Mouse (Mus musculus) heart, postnatal 10 days (tissue): ENCODE results near the gene Spsb3. TPM values are rescaled to one million over a fixed set of nuclear protein-coding genes. Genes with fewer than 3 reads are reported as not detected.

Experiments used
- DNase-seq, 2 experiments: peaks; one replicate each; pipeline ENCODE4 v3.0.0; 2021
- intact Hi-C: fragments of 180-260 bp; cut with DNase I; formaldehyde crosslinking; loops from one replicate; pipeline ENCODE4 v1.15.1; 2025
- total RNA-seq, 2 experiments: library from RNA; stranded (reverse); gene quantifications; 2 replicates each; pipeline ENCODE4 v1.2.3; 2021

Gene Spsb3
- total RNA-seq, 2 experiments from 2014 or later = 41.3 to 45.8 TPM

DNA sequence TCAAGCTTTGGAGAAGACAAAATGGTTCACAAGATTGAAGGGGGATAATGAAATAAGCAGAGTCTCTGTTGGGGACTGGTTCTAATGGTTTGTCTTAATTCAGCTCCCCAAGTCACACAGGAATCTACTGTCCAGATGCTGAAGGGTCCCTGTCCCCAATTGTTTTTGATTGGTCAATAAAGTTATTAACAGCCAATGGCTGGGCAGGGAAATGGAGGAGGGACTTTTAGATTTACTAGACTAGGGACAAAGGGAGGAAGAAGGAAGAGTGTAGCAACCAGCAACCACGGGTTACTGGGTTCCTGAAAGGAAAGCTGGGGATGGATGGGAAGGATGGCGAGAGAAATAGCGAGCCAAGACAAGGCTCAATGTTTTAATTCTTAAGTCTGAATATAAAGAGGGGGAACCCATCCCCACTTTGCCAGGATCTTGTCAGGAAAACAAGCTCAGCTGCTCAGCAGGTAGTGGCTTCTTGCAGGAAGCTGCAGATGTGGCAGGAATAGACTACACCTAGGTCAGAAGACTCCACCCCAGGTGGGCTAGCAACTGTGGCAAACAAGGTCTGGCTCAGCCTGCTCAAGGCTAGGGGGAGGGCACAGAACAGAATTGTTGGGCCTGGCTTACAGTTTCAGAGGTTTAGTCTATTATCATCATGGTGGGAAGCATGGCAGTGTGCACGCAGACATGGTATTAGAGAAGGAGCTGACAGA lies 12.6 kb upstream of the Spsb3 start:
- intact Hi-C loops = no loop called here
- DNase-seq = no peak

- DNase-seq = no peak
- intact Hi-C loops = no loop called here
Measured at GRCm38 (mm10) chr17:24874405-24874745, 12.1 kb upstream of the Spsb3 start.

DNA sequence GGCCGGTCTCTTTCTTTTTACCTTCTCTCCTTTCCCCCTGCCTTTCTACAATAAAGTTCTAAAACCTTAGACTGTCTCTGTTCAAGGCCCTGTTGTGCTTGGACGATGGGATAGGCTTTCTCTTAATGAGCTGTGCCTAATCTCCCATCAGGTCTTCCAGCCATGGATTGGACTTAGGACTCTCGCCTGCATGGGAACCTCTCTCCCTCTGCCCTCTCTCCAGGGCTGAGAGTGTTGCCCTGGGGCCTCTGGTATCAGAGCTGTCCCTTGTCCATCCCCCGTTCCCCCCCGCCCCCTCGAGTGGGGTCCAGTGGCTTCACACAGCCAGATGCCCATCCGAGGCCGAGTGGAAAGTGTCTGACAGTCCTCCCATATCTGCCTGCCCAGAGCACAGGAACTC lies 11.5 kb upstream of the Spsb3 start:
- no peak for DNase-seq
- intact Hi-C loops = no loop called here

- intact Hi-C loops = no loop called here
- DNase-seq = no peak
Measured at GRCm38 (mm10) chr17:24877336-24878116, 8.9 kb upstream of the Spsb3 start.

DNA sequence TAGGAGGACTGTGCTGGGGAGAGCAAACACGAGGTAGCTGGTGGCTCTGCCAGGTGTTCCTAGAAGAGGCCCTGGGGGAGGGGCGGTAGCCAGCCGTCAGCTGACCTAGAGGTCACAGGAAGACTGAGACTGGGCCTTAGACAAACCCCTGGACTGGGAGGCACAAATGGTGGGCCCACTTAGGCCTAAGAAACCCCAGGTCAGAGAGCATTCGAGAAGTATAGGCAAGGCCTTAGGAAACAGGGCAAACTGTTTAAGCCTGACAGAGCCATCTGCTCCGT lies 8.4 kb upstream of the Spsb3 start:
- intact Hi-C loops = no loop called here
- DNase-seq = peak; percentile 80 to 88

DNA sequence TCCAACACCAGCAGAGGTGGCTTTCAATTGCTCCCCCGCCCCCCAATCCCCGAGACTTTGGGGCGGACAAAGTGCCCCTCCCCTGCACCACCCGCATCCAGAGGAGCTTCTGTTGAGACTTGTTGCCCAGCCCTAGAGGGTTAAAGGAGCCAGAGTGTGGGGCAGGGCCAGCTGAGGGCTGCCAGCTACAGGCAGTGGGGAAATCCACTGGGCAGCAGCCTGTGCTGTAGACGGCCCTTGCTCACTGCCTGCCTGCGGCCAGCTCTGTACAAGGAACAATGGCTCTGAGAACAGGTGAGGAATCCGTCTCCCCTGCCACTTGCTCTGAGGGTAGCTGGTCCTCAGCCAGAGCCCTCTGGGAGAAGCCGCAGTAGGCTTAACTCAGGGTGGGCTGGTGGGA lies 7.9 kb upstream of the Spsb3 start:
- DNase-seq = no peak
- intact Hi-C loops = no loop called here

GRCm38 (mm10) chr17:24881738-24882440 lies 4.6 kb upstream of the Spsb3 start:
- intact Hi-C loops = loop anchor here (2.0 kb wide), 1 partner anchor 137 kb away; no protein-coding TSS in a partner anchor
- DNase-seq = peak; percentile 60 to 76

- DNase-seq = no peak
- intact Hi-C loops = no loop called here
Measured at GRCm38 (mm10) chr17:24884391-24884790, 2.1 kb upstream of the Spsb3 start.

DNA sequence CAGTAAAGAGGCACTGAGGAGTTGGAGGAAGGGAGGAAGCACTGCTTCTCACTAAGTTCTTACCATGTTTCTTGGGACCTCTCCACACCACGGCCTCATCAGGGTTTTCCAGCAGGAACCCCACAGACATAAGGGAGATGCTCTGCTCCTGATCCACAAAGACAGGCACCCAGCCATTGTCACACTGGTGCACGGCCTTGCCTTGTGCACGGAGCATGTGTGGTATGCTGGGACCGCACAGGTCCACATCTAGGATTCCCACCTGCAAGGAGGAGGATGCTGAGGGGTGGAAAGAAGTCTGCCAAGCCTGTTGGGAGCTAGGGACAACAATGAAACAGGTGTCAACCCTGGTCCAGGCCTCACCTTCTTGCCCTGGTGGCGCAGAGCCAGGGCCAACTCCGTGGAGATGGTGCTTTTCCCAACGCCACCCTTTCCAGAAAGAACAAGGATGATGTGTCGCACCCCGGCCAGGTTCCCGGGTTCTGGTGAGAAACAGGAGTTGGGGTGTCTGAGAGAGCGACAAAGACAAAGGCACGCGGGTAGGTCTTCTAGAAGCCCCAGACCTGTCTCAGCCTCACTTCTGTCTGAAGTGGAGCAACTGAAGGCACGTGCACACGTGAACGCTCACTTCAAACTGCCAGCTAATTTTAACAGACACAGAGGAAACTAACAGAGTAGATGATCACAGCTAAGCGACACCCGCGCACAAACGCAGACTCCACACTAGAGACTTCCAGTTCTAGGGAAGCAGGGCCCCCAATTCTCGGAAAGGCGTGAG lies 898 bp upstream of the Spsb3 start:
- DNase-seq = no peak
- intact Hi-C loops = loop anchor here (1.0 kb wide), 1 partner anchor 35 kb away; the partner anchor contains the start of gene Fahd1

DNA sequence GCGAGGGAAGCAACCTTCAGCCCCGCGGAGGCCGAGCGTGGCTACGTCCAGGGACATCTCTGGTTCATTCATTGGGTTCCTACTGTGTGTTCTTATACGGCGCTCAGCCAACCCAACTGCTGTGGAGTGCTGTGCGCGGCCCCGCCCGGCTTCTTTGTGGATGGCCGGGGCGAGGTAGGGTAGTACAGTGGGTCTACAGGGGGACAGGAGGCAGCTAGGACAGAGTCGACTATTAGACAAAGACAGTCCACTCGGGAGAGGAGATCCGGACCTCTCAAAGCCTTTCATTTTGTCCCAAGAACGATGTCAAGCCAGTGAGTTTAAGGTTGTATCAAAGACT lies 459 bp downstream of the Spsb3 start:
- intact Hi-C loops = no loop called here
- no peak for DNase-seq

- peak in 1 of 2 experiments; percentile 58 for DNase-seq
- intact Hi-C loops = no loop called here
Measured at GRCm38 (mm10) chr17:24887291-24888080, 1.0 kb downstream of the Spsb3 start.

GRCm38 (mm10) chr17:24888862-24889261 lies 2.4 kb downstream of the Spsb3 start:
- no peak for DNase-seq
- intact Hi-C loops = no loop called here

DNA sequence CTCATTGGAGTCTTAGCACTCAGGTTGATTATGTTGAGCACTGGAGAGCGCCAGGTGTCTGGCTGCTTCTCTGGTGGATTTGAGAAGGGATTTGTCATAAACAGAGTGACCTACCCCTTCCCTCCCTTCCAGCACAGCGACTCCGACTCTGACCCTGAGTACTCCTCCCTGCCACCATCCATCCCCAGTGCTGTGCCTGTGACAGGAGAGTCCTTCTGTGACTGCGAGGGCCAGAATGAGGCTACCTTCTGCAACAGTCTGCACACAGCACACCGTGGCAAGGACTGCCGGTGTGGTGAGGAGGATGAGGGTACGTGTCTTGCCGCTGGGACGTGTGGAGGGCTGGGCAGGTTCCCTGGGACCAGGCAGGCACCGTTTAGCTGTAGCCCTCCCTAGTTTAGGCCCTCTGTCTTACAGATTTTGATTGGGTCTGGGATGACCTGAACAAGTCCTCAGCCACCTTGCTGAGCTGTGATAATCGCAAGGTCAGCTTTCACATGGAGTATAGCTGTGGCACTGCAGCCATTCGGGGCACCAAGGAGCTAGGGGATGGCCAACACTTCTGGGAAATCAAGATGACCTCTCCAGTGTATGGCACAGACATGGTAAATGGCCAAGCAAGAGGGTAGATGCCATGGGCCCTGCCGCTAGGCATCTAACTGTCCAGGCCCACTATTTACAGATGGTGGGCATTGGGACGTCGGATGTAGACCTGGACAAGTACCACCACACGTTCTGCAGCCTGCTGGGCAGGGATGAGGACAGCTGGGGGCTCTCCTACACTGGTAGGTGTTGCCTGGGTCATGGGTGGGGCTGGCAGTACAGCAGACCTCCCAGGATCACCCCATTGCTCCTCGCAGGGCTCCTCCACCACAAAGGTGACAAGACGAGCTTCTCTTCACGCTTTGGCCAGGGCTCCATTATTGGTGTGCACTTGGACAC lies 4.0 kb downstream of the Spsb3 start:
- DNase-seq = no peak
- intact Hi-C loops = no loop called here

- intact Hi-C loops = no loop called here
Measured at GRCm38 (mm10) chr17:24891321-24891720, 4.9 kb downstream of the Spsb3 start.

DNA sequence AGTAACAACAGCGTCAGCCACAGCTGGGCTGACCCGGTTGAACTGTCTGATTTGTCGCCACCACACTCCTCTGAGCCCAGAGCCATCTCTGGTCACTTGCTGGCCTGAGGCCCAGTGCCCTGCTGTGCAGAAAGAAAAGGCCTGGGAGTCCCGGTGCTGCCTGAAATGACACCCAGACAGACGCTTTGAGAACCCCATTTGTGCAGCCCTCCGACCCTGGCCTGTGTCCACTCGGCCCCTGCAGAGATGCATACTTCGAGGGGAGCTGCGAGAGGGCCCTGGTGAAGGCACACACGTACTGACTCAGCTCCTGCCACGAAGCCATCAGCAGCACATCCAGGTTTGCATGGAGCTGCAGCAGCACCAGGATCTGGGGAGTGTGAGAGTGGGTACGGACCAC lies 6.3 kb downstream of the Spsb3 start:
- intact Hi-C loops = no loop called here
- no peak for DNase-seq

More at GRCm38 (mm10) chr17:24891321-24891720, 4.9 kb downstream of the Spsb3 start:
- no peak for DNase-seq

- intact Hi-C loops = no loop called here
- no peak for DNase-seq
Measured at GRCm38 (mm10) chr17:24893276-24893675, 6.8 kb downstream of the Spsb3 start.

DNA sequence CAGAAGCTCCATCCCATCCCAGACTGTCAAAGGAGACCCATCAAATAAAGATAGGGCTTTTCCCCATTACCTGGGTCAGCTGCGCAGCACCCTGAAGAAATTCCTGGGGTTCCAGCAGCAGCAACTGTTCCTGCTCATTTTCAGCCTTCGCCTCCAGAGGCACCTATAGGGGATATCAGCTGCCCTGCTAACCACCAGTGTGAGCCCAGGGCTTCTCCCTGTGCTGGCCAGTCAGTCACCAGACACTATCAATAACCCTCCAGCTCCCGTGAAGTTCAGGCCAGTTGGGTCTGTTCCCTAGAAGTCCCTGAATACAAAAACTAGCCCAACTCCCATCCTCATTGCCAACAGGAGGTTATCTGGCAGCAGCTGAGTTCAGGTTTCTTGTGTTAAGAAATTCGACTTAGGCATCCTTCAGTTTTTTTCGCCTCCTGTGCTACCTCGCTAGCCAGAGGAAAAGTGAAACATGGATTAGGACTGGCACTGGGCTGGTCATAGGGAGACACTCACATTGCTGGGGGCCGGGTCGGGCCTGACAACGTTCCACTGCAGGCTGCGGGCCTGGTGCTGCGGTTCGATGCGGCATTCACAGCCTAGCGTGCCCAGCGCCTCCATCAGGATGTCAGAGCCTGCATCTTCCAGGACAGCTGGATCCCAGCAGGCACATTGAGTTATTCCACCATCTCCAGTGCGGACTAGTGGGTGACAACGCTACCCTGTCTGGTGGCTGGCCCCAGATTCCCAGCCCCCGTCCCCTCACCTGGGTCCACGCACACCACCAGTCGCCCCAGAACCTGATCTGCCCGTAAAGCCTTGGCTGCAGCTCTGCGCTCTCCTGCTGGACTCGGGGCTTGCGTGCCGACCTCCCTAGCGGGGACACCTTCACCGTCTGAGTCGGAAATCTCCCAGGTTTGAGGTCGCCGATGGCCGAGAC lies 7.9 kb downstream of the Spsb3 start:
- intact Hi-C loops = no loop called here
- DNase-seq = no peak

DNA sequence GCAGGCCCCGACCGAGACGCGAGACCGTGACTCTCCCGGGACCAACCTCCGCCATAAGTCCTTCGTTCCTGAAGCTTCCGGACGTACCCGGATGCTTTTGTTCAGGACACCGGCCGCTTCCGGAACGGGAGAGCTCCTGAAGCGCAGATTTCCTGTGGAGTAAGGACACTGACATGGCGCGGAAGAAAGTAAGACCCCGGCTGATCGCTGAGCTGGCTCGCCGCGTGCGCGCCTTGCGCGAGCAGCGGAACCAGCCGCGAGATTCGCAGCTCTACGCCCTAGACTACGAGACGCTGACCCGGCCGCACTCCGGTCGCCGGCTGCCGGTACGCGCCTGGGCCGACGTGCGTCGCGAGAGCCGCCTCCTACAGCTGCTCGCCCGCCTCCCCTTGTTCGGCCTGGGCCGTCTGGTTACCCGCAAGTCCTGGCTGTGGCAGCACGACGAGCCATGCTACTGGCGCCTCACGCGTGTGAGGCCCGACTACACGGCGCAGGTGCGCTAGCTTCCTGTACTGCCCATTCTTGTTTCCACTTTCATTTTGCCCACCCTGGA lies 8.6 kb downstream of the Spsb3 start, which contains the start of the genes Eme2 and Mrps34:
TSS of gene Eme2 (minus strand) at position 93 of the 553 bp plus-strand sequence.
TSS of gene Mrps34 (plus strand) at position 122 of the 553 bp plus-strand sequence.
- intact Hi-C loops = loop anchor here (5.0 kb wide), 1 partner anchor 158 kb away; the partner anchor contains the start of gene Msrb1
- peak; percentile 90 to 93 for DNase-seq
